Mouse (Mus musculus): ENCODE results near the gene Cbx6. TPM values are rescaled to one million over a fixed set of nuclear protein-coding genes. Genes with fewer than 3 reads are reported as not detected.

Gene Cbx6
- polyA plus RNA-seq, 1 experiment from 2014 or later: 50.4 TPM

DNA sequence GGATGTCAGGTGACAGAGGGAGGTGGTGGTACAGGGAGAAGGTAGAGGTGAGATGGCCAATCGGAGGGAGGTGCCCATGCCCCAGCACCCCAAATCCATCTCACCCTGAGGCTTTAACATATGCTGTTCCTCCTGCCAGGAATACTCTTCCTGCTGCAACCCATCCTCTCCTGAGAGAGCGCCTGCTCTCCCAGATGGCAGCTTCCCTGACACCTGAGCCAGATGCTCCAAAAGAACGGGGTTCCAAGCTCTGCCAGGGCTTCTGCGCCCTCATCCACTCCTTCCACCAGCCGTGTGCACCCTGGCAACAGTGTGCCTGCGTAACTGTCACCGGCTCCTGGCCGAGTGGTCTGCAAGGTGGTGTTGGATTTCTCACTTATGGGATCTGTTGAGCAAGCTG is 36.8 kb downstream of the Cbx6 start:
- Histone ChIP-seq H3K9me3 (replicated peaks) (no peaks in the 10 kb centered on the region), H3K4me2 (no peak overlapping the region), H3K27ac (no peak overlapping the region), H3K9ac (no peak overlapping the region), H3K4me3 (replicated peaks) (no peak overlapping the region), H3K27me3 (peaks cover 41% of the 10 kb centered on the region), H3K4me1 (no peaks in the 10 kb centered on the region), H3K36me3 (no peaks in the 10 kb centered on the region)
- 71% methylated on average over 8 of the region's 8 CpGs for WGBS
- no peak for ATAC-seq (replicated peaks; ENCODE audit: low FRiP score)

DNA sequence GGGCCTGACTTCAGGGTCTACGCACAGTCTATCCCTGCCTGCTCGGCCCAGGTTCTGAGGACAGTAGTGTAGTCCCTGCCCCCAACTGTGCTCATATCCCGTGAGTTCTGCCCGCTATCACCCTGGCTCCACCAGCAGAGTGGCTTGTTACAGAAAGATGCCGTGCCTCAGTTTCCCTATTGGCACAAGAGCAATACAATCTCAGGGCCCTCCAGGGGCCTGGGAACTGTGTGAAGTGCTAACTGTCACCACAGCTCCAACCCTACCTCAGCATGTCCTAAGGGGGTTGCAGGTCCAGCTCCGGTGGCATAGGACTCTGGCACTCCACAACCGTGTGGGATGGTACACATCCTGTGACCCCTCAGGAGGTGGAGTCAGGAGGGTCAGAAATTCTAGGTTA is 37.4 kb downstream of the Cbx6 start:
- no peak overlapping the region for H3K9ac ChIP-seq
- no peaks in the 10 kb centered on the region for H3K36me3 ChIP-seq
- WGBS: 88% methylated on average over 7 of the region's 7 CpGs

DNA sequence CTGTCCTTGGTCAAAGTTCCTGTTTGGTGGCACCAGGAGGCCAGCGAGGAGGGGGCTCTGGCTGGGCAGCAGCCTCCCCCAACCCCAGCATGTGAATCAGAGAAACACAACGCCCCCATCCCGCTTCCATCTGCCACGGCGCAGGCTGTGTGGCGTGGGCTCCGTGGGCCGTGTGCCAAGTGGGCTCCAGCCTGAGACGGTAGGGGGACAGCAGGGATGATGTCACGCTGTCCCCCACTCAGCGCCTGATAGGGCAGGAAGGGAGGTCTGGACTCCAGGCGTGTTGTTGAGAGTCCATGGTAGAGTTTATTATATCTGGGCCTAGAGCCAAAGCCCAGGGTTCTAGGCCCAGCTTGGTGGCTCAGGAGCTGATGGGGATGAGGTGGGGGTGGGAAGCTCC is 38.2 kb downstream of the Cbx6 start:
- Histone ChIP-seq H3K4me1 (no peaks in the 10 kb centered on the region), H3K4me2 (no peak overlapping the region), H3K27me3 (peaks cover 30% of the 10 kb centered on the region), H3K36me3 (no peaks in the 10 kb centered on the region), H3K9ac (no peak overlapping the region), H3K9me3 (replicated peaks) (no peaks in the 10 kb centered on the region), H3K4me3 (replicated peaks) (no peak overlapping the region), H3K27ac (no peak overlapping the region)
- 85% methylated on average over 12 of the region's 12 CpGs for WGBS
- no peak for ATAC-seq (replicated peaks; ENCODE audit: low FRiP score)

More for the DNA sequence above, 37.4 kb downstream of the Cbx6 start:
- Histone ChIP-seq H3K4me3 (replicated peaks) (no peak overlapping the region), H3K9me3 (replicated peaks) (no peaks in the 10 kb centered on the region), H3K27ac (no peak overlapping the region), H3K4me2 (no peak overlapping the region), H3K4me1 (no peaks in the 10 kb centered on the region), H3K27me3 (peaks cover 35% of the 10 kb centered on the region)
- ATAC-seq (replicated peaks; ENCODE audit: low FRiP score): no peak

DNA sequence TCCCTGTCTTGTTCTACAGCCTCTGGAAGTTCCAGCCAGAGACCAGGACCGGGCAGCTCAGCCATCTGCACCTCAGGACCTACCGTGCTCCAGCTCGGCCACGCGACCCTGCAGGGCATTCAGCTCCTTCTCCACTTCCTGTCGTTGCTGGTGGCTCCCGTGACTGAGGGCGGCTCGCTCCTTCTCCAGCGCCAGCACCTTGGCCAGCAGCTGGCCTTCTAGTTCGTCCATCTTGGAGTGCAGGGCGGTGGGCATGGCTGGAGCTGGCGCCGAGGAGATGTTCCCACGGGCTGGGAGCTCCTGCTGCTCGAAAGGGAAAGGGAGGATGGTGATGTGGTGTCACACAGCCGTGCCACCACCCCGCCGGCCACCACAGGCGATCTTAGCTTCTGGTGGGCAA is 40.3 kb downstream of the Cbx6 start:
- Histone ChIP-seq H3K27ac (no peak overlapping the region), H3K36me3 (no peaks in the 10 kb centered on the region), H3K4me2 (no peak overlapping the region), H3K27me3 (peaks cover 15% of the 10 kb centered on the region; the same call in 1 of the 2 replicates), H3K4me1 (no peaks in the 10 kb centered on the region), H3K4me3 (replicated peaks) (no peak overlapping the region), H3K9me3 (replicated peaks) (no peaks in the 10 kb centered on the region), H3K9ac (no peak overlapping the region)
- ATAC-seq (replicated peaks; ENCODE audit: low FRiP score): no peak
- WGBS: 22% methylated on average over 20 of the region's 20 CpGs

DNA sequence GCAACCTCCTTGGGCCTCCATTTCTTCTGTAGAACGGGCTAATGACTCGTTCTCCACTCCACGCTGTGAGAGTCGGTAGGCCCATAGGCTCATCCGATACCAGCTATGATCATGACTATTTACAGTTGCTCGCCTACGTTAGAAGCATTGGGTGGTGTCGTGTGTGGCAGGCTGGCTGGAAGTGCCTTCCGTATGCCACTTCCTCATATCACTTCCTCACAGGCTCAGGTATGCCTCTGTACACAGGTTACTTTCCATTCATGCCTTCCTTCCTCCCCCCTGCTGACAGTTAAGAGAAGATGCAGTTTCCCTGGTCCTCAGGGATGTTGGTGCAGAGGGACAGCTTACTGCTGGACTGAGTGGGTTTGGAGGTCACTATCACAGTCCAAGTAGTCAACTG is 41.4 kb downstream of the Cbx6 start:
- Histone ChIP-seq H3K27me3 (peaks cover 15% of the 10 kb centered on the region; the same call in 1 of the 2 replicates), H3K27ac (no peak overlapping the region), H3K36me3 (no peaks in the 10 kb centered on the region), H3K9ac (no peak overlapping the region), H3K4me2 (no peak overlapping the region), H3K9me3 (replicated peaks) (no peaks in the 10 kb centered on the region), H3K4me3 (replicated peaks) (no peak overlapping the region), H3K4me1 (no peaks in the 10 kb centered on the region)
- ATAC-seq (replicated peaks; ENCODE audit: low FRiP score): no peak
- 91% methylated on average over 9 of the region's 9 CpGs for WGBS

DNA sequence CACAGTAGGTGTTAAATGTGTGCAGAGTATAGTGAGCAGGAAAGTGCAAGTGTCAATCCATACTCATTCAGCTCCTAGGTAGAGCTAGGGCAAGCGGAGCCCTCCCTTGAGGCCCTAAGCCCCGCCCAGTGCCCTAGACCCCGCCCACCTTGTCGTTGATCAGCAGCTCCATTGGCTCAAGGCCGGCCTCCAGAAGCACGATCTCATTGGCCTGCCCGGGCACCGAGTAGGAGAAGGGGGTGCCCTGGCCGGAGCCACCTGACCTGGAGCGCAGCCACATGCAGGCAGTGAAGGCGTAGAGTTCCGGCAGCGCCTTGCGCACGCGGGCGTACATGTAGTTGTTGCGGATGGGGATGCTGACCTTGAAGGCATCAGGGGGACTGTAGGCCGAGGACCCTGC is 42.0 kb downstream of the Cbx6 start:
- 12% methylated on average over 19 of the region's 19 CpGs for WGBS
- Histone ChIP-seq H3K9ac (no peak overlapping the region), H3K4me3 (replicated peaks) (no peak overlapping the region), H3K36me3 (no peaks in the 10 kb centered on the region), H3K4me2 (no peak overlapping the region), H3K9me3 (replicated peaks) (no peaks in the 10 kb centered on the region), H3K27ac (no peak overlapping the region), H3K4me1 (no peaks in the 10 kb centered on the region), H3K27me3 (peaks cover 15% of the 10 kb centered on the region; the same call in 1 of the 2 replicates)
- ATAC-seq (replicated peaks; ENCODE audit: low FRiP score): peak; percentile 31; the same call in 1 of the 2 replicates

DNA sequence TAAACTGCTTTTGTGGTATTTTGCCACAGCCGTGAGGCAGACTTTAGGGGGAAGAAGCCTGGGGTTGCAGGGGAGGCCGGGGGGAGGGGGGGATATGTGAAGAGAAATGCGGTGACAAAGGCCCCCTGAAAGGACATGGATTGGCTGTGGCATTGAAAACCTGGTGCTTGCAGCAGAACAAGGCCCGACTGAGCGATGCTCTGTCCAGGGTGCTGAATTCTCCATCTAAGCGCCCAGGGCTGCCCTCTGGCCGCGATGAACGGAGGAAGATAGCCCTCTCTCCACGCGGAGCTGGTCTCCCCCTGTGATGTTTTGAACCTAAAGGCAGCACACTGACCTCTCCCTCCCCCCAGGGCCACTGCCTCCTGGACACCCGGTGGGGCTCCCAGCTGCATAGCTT is 43.0 kb downstream of the Cbx6 start:
- Histone ChIP-seq H3K27ac (no peak overlapping the region), H3K36me3 (no peaks in the 10 kb centered on the region), H3K27me3 (peaks cover 18% of the 10 kb centered on the region; the same call in 1 of the 2 replicates), H3K4me1 (no peaks in the 10 kb centered on the region), H3K4me3 (replicated peaks) (no peak overlapping the region), H3K9ac (no peak overlapping the region), H3K9me3 (replicated peaks) (no peaks in the 10 kb centered on the region), H3K4me2 (no peak overlapping the region)
- no peak for ATAC-seq (replicated peaks; ENCODE audit: low FRiP score)
- 3% methylated on average over 12 of the region's 12 CpGs for WGBS

DNA sequence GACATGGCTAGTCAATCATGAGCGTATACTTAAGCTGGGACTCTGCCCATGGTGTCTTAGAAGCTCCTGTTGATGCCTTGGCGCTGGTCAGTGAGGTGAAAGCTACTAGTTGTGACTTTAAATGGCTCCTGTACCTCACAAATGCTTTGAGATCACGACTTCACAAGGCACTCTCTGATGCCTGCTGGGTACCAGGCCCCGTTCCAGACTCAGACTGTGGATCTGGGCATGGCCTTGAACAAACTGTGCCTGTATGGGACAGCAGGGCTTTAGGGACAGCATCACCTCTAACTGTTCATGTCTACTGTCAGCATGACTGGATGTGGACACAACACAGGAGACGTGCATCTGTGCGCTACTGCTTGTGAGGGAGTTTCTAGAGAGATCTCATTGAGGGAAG is 43.6 kb downstream of the Cbx6 start:
- H3K9me3 ChIP-seq (replicated peaks): no peaks in the 10 kb centered on the region
- peaks cover 22% of the 10 kb centered on the region; the same call in 1 of the 2 replicates for H3K27me3 ChIP-seq
- no peak overlapping the region for H3K27ac ChIP-seq
- H3K4me2 ChIP-seq: no peak overlapping the region
- no peaks in the 10 kb centered on the region for H3K4me1 ChIP-seq
- H3K9ac ChIP-seq: no peak overlapping the region
- no peaks in the 10 kb centered on the region for H3K36me3 ChIP-seq
- H3K4me3 ChIP-seq (replicated peaks): no peak overlapping the region
- 78% methylated on average over 6 of the region's 6 CpGs for WGBS
- no peak for ATAC-seq (replicated peaks; ENCODE audit: low FRiP score)

DNA sequence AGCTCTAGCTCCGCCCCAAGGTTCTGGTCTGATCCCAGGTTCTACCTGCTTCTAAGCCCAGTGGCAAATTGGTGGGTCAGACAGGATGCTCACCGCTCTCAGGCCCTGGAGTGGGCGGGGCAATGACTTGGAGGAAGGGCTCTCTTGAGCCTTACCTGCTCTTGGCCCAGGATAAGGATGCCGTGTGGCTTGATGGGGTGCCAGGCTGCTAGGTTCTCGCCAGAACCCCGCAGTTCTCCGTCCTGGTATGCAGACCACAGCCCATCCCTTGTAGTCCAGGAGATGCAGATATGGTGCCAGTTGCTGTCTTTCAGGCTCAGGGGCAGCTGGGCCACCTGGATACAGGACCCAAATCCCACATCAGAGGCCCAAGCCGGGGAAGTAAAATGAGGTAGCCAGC is 44.4 kb downstream of the Cbx6 start:
- ATAC-seq (replicated peaks; ENCODE audit: low FRiP score): no peak
- WGBS: 46% methylated on average over 8 of the region's 8 CpGs
- Histone ChIP-seq H3K36me3 (no peaks in the 10 kb centered on the region), H3K4me3 (replicated peaks) (no peak overlapping the region), H3K9me3 (replicated peaks) (no peaks in the 10 kb centered on the region), H3K4me2 (no peak overlapping the region), H3K27ac (no peak overlapping the region), H3K9ac (no peak overlapping the region), H3K27me3 (peaks cover 24% of the 10 kb centered on the region; the same call in 1 of the 2 replicates), H3K4me1 (no peaks in the 10 kb centered on the region)

DNA sequence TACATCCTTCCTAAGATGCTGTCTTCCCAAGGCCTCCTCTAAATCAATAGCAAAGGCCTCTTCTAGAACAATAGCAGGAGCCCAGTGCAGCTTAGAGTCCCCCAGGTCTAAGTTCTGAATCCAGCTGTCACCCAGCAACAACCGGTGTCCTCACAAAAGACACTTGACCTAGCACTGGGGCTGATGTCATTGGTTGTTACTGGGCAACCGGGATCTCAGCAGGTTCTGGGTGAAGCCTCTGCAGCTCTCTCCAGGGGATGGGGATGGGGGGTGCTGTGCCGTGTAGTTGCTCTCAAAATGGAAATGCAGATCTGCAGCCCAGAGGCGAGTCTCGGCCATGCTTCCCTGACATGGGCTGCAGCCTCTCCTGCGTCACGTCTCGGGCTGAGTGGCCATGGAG is 46.7 kb downstream of the Cbx6 start:
- Histone ChIP-seq H3K9me3 (replicated peaks) (no peaks in the 10 kb centered on the region), H3K4me1 (no peaks in the 10 kb centered on the region), H3K36me3 (no peaks in the 10 kb centered on the region), H3K27ac (no peak overlapping the region), H3K4me3 (replicated peaks) (no peak overlapping the region), H3K9ac (no peak overlapping the region), H3K27me3 (peaks cover 13% of the 10 kb centered on the region; the same call in 1 of the 2 replicates), H3K4me2 (no peak overlapping the region)
- 64% methylated on average over 8 of the region's 8 CpGs for WGBS
- no peak for ATAC-seq (replicated peaks; ENCODE audit: low FRiP score)

DNA sequence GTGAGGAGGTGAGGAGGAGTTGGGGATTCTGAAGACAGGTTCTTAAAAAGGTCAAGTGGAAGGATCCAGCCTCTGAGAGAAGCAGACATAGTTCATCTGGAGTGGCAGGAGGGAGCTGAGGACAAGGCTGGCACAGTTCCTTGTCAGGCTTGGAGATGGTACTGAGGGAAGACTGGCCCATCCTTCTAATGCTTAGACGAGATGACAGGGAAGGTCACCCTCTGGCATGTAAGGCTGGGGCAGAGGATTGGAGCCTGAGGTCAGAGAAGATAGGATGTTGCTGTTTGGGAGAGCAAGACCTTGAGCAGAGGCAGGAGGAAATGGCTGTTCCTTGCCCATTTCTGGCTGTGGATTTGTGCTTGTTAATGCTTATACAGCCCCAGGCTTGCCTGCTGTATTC is 49.4 kb downstream of the Cbx6 start:
- Histone ChIP-seq H3K9ac (no peak overlapping the region), H3K27ac (no peak overlapping the region), H3K4me1 (no peaks in the 10 kb centered on the region), H3K4me2 (no peak overlapping the region), H3K9me3 (replicated peaks) (no peaks in the 10 kb centered on the region), H3K4me3 (replicated peaks) (no peak overlapping the region), H3K36me3 (no peaks in the 10 kb centered on the region), H3K27me3 (peaks cover 14% of the 10 kb centered on the region; the same call in 1 of the 2 replicates)
- WGBS: 76% methylated on average over 1 of the region's 1 CpGs
- no peak for ATAC-seq (replicated peaks; ENCODE audit: low FRiP score)

DNA sequence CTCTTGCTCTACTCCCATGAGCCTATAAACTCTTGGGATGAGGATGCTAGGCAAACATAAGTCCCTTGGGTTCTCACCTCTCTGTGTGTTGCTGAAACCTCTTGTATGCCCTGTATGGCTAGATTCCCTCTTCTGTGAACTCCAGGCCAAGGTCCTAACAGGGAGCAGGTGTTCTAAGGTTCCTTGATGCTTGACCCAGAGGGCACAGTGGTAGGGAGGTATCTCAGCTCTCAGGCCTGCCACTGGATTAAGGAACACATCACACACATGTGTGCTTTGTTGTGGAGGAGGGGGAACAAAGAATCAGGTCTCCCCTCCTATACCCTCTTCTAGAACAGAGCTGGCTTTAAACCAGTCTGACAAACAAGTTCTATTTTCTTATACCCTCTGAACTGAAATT is 56.7 kb downstream of the Cbx6 start, which contains the start of gene Dnal4:
Dnal4 (minus strand) TSS at position 101 of the 400 bp plus-strand sequence.
- H3K9me3 ChIP-seq (replicated peaks): no peaks in the 10 kb centered on the region
- H3K9ac ChIP-seq: no peak within 1 kb of the TSS
- no peak for ATAC-seq (replicated peaks; ENCODE audit: low FRiP score)
- no peak within 1 kb of the TSS for H3K27ac ChIP-seq
- no peaks in the 10 kb centered on the region for H3K36me3 ChIP-seq
- H3K4me3 ChIP-seq (replicated peaks): no peak within 1 kb of the TSS
- peaks cover 5% of the 10 kb centered on the region; the same call in 1 of the 2 replicates for H3K27me3 ChIP-seq
- no peak within 1 kb of the TSS for H3K4me2 ChIP-seq
- peaks cover 19% of the 10 kb centered on the region for H3K4me1 ChIP-seq

DNA sequence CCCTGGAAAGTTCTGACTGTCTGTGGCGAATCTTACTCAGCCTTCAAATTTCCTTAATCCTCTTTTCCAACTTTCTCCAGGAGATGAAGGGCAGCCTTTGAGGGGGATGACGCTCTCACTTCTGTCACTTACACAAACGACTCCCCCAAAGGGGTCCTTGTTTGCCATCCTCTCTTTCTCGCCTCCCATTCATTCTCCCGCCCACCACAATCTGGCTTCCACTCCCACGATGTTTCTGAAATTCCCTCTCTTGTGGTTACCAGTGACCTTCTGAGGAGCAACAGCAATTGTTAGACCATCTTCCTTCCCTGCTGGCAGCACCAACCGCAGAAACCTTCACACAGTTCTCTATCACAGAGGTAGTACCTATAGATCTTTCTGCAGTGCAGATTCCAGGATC is 58.8 kb downstream of the Cbx6 start:
- no peak overlapping the region for H3K27ac ChIP-seq
- 61% methylated on average over 7 of the region's 7 CpGs for WGBS
- H3K4me3 ChIP-seq (replicated peaks): no peak overlapping the region
- H3K27me3 ChIP-seq: no peaks in the 10 kb centered on the region
- H3K36me3 ChIP-seq: no peaks in the 10 kb centered on the region
- H3K4me1 ChIP-seq: peaks cover 29% of the 10 kb centered on the region
- H3K4me2 ChIP-seq: no peak overlapping the region
- no peak overlapping the region for H3K9ac ChIP-seq
- ATAC-seq (replicated peaks; ENCODE audit: low FRiP score): no peak
- H3K9me3 ChIP-seq (replicated peaks): no peaks in the 10 kb centered on the region
